Mouse (Mus musculus) hindbrain, embryonic 11.5 days (tissue): Measurements from ENCODE around the gene Rpl18. TPM values are rescaled to one million over a fixed set of nuclear protein-coding genes. Genes with fewer than 3 reads are reported as not detected.

ENCODE experiments used
- ATAC-seq: fragments of 200-750 bp; cut with Nextera tagmentation; 2 replicates; pipeline ENCODE4 v1.8.0; 2017; ENCODE audit warnings: mild to moderate bottlenecking, moderate TSS enrichment, moderate library complexity; ENCODE audit not compliant: low FRiP score
- DNase-seq: peaks from one replicate; pipeline ENCODE4 v3.0.0-alpha.2; 2015; ENCODE audit warnings: low spot score
- H3K27ac ChIP-seq: fragments of 300-500 bp; sonication (generic); 2 replicates; pipeline ENCODE4 v1.5.1; 2014; ENCODE audit warnings: mild to moderate bottlenecking, low read depth, low read length
- H3K27me3 ChIP-seq: fragments of 300-500 bp; sonication (generic); 2 replicates; pipeline ENCODE4 v1.6.1; 2014; ENCODE audit warnings: mild to moderate bottlenecking, low read length, moderate library complexity, mixed read lengths; ENCODE audit not compliant: control insufficient read depth, insufficient read depth
- H3K36me3 ChIP-seq: fragments of 300-500 bp; sonication (generic); 2 replicates; pipeline ENCODE4 v1.6.1; 2014; ENCODE audit warnings: mild to moderate bottlenecking, low read length, moderate library complexity, mixed read lengths; ENCODE audit not compliant: control insufficient read depth, insufficient read depth
- H3K4me1 ChIP-seq: fragments of 300-500 bp; sonication (generic); replicated peaks from 2 replicates; pipeline ENCODE4 v1.6.1; 2014; ENCODE audit warnings: low read length, mixed read lengths; ENCODE audit not compliant: control insufficient read depth, insufficient read depth
- H3K4me2 ChIP-seq: fragments of 300-500 bp; sonication (generic); replicated peaks from 2 replicates; pipeline ENCODE4 v1.6.1; 2014; ENCODE audit warnings: mild to moderate bottlenecking, low read depth, low read length
- H3K4me3 ChIP-seq: fragments of 300-500 bp; sonication (generic); 2 replicates; pipeline ENCODE4 v1.5.1; 2014; ENCODE audit warnings: low read depth, low read length
- H3K9ac ChIP-seq: fragments of 300-500 bp; sonication (generic); 2 replicates; pipeline ENCODE4 v1.6.1; 2014; ENCODE audit warnings: low read depth, low read length
- H3K9me3 ChIP-seq: fragments of 300-500 bp; sonication (generic); 2 replicates; pipeline ENCODE4 v1.6.1; 2016; ENCODE audit warnings: low read length; ENCODE audit not compliant: control insufficient read depth
- WGBS: fragments of 180-500 bp; shearing (Covaris S2); extraction: QIAGEN DNeasy Blood & Tissue Kit; methylation state at CpG from one replicate; pipeline ENCODE4 v1.1.7; 2014; 5-methylcytosine and 5-hydroxymethylcytosine counted together
- polyA plus RNA-seq: library from polyadenylated mRNA; unstranded; fragments of >200 nt; fragmentation: Nextera tagmentation; extraction: Ambion mirVana; gene quantifications from 2 replicates; pipeline ENCODE4 v1.2.1, GENCODE M21; 2014

Rpl18 gene
- polyA plus RNA-seq, 1 experiment from 2014 or later, result 904 TPM

- peaks cover 18% of the 10 kb centered on the region for H3K27me3 ChIP-seq
- DNase-seq, result peak; percentile 45
- 9% methylated on average over 6 of the region's 6 CpGs for WGBS
- H3K4me1 ChIP-seq, result peaks cover 1% of the 10 kb centered on the region; the same call in 1 of the 2 replicates
- H3K36me3 ChIP-seq, result no peaks in the 10 kb centered on the region
- H3K4me2 ChIP-seq, result no peak overlapping the region
- H3K9me3 ChIP-seq, result no peaks in the 10 kb centered on the region
- no peak overlapping the region for H3K27ac ChIP-seq
- H3K9ac ChIP-seq, result no peak overlapping the region
- H3K4me3 ChIP-seq, result no peak overlapping the region
- peak; percentile 72 for ATAC-seq
These were observed 20.2 kb upstream of the Rpl18 start for GRCm38 (mm10) chr7:45695098-45695497.

- peaks cover 7% of the 10 kb centered on the region; the same call in 1 of the 2 replicates for H3K4me1 ChIP-seq
- H3K4me2 ChIP-seq, result no peak overlapping the region
- no peak overlapping the region for H3K27ac ChIP-seq
- no peaks in the 10 kb centered on the region for H3K9me3 ChIP-seq
- no peak for ATAC-seq
- no peak overlapping the region for H3K9ac ChIP-seq
- WGBS, result 85% methylated on average over 7 of the region's 7 CpGs
- no peak for DNase-seq
- no peaks in the 10 kb centered on the region for H3K36me3 ChIP-seq
- no peak overlapping the region for H3K4me3 ChIP-seq
- H3K27me3 ChIP-seq, result peaks cover 20% of the 10 kb centered on the region
These were observed 17.4 kb upstream of the Rpl18 start for GRCm38 (mm10) chr7:45697894-45698293.

- H3K4me3 ChIP-seq, result peak within 1 kb of the TSS; percentile 33
- H3K4me1 ChIP-seq, result peaks cover 11% of the 10 kb centered on the region; the same call in 1 of the 2 replicates
- peaks cover 20% of the 10 kb centered on the region for H3K27me3 ChIP-seq
- no peaks in the 10 kb centered on the region for H3K9me3 ChIP-seq
- no peaks in the 10 kb centered on the region for H3K36me3 ChIP-seq
- DNase-seq (peak; percentile 43), ATAC-seq (no peak)
- WGBS, result 1% methylated on average over 30 of the region's 36 CpGs
- H3K27ac ChIP-seq, result no peak within 1 kb of the TSS
- peak within 1 kb of the TSS; percentile 58 for H3K4me2 ChIP-seq
- peak within 1 kb of the TSS; percentile 29 for H3K9ac ChIP-seq
These were observed 15.6 kb upstream of the Rpl18 start, which contains the start of gene Car11 for GRCm38 (mm10) chr7:45699523-45700141. Gene Car11, plus strand, starts transcription at chr7:45699843.

- H3K4me1 ChIP-seq, result peaks cover 14% of the 10 kb centered on the region
- no peaks in the 10 kb centered on the region for H3K36me3 ChIP-seq
- H3K4me2 ChIP-seq, result peak overlapping the region; percentile 58
- WGBS, result under 1% methylated on average over 17 of the region's 20 CpGs
- H3K4me3 ChIP-seq, result peak overlapping the region; percentile 33
- peak; percentile 85 for DNase-seq
- H3K9me3 ChIP-seq, result no peaks in the 10 kb centered on the region
- H3K27ac ChIP-seq, result no peak overlapping the region
- H3K27me3 ChIP-seq, result peaks cover 20% of the 10 kb centered on the region
- H3K9ac ChIP-seq, result peak overlapping the region; percentile 29
- ATAC-seq, result peak; percentile 17; the same call in 1 of the 2 replicates
These were observed 14.8 kb upstream of the Rpl18 start for GRCm38 (mm10) chr7:45700301-45701015.

- H3K9me3 ChIP-seq, result no peaks in the 10 kb centered on the region
- ATAC-seq (no peak), DNase-seq (no peak)
- H3K9ac ChIP-seq, result peak overlapping the region; percentile 46; the same call in 1 of the 2 replicates
- peaks cover 20% of the 10 kb centered on the region for H3K27me3 ChIP-seq
- H3K36me3 ChIP-seq, result no peaks in the 10 kb centered on the region
- 29% methylated on average over 11 of the region's 11 CpGs for WGBS
- peak overlapping the region; percentile 58 for H3K4me2 ChIP-seq
- peaks cover 18% of the 10 kb centered on the region for H3K4me1 ChIP-seq
- H3K27ac ChIP-seq, result no peak overlapping the region; the same call in 1 of the 2 replicates
- peak overlapping the region; percentile 33 for H3K4me3 ChIP-seq
These were observed 14.2 kb upstream of the Rpl18 start for GRCm38 (mm10) chr7:45701072-45701471.

- Histone ChIP-seq H3K4me3 (no peak overlapping the region), H3K27ac (no peak overlapping the region), H3K9ac (no peak overlapping the region), H3K36me3 (no peaks in the 10 kb centered on the region), H3K4me2 (no peak overlapping the region; the same call in 1 of the 2 replicates), H3K27me3 (peaks cover 20% of the 10 kb centered on the region), H3K4me1 (peaks cover 23% of the 10 kb centered on the region), H3K9me3 (no peaks in the 10 kb centered on the region)
- 83% methylated on average over 11 of the region's 11 CpGs for WGBS
- ATAC-seq (no peak), DNase-seq (no peak)
These were observed 13.7 kb upstream of the Rpl18 start for GRCm38 (mm10) chr7:45701607-45702006.

GRCm38 (mm10) chr7:45702316-45702715 lies 12.9 kb upstream of the Rpl18 start:
- Histone ChIP-seq H3K36me3 (no peaks in the 10 kb centered on the region), H3K27ac (no peak overlapping the region), H3K4me2 (no peak overlapping the region), H3K4me3 (no peak overlapping the region), H3K27me3 (peaks cover 20% of the 10 kb centered on the region), H3K9ac (no peak overlapping the region), H3K9me3 (no peaks in the 10 kb centered on the region), H3K4me1 (peaks cover 24% of the 10 kb centered on the region)
- DNase-seq (no peak), ATAC-seq (no peak)
- 90% methylated on average over 11 of the region's 11 CpGs for WGBS

GRCm38 (mm10) chr7:45702809-45703520 lies 12.3 kb upstream of the Rpl18 start:
- Histone ChIP-seq H3K4me1 (peaks cover 30% of the 10 kb centered on the region), H3K9me3 (no peaks in the 10 kb centered on the region), H3K27ac (no peak overlapping the region), H3K4me2 (no peak overlapping the region), H3K27me3 (peaks cover 20% of the 10 kb centered on the region), H3K36me3 (no peaks in the 10 kb centered on the region), H3K4me3 (no peak overlapping the region), H3K9ac (no peak overlapping the region)
- no peak for ATAC-seq
- DNase-seq, result no peak
- 89% methylated on average over 17 of the region's 17 CpGs for WGBS
